21 mouse cellular contexts compared by ENCODE assay signal in genomic region chr7:139536331-139536730, GRCm38 (mm10). TPM values are rescaled to one million over a fixed set of nuclear protein-coding genes. Genes with fewer than 3 reads are reported as not detected.
A peak's percentile ranks its signal among the peaks of the same experiment; 100 is the strongest.
DNase-seq lines count a peak whose midpoint lies in the region; ATAC-seq and TF ChIP-seq lines count a peak whose summit lies in the region.
"Had no signal": no experiment of that assay in that cellular context is flagged by ENCODE, and none has a peak within 500 bp of the region (broad histone marks: within the 10 kb centered on the region; RNA-seq: fewer than 3 reads in every experiment).

No protein-coding gene starts in this region.

- no peak for ATAC-seq in heart, embryonic 11.5 days (replicated peaks; ENCODE audit: insufficient number of reproducible peaks, low FRiP score, low TSS enrichment)
- no peak for ATAC-seq in midbrain, embryonic 11.5 days (ENCODE audit: low FRiP score)
- ATAC-seq: CD4-positive, CD25-positive, alpha-beta regulatory T cell, adult 4 months; hindbrain, postnatal 0 days had no signal

- no peak overlapping the region for H3K4me2 ChIP-seq in heart, embryonic 11.5 days
- no peak overlapping the region for H3K4me2 ChIP-seq in midbrain, embryonic 11.5 days
- H3K4me2 ChIP-seq: embryonic facial prominence, embryonic 13.5 days; limb, embryonic 12.5 days; liver, embryonic 13.5 days; neural tube, embryonic 12.5 days had no signal

- no peak overlapping the region for H3K9ac ChIP-seq in heart, embryonic 11.5 days (ENCODE audit: low read depth, low read length)
- no peak overlapping the region for H3K9ac ChIP-seq in midbrain, embryonic 11.5 days (ENCODE audit: low read length)
- H3K9ac ChIP-seq: embryonic facial prominence, embryonic 13.5 days; limb, embryonic 12.5 days; liver, embryonic 13.5 days; neural tube, embryonic 12.5 days had no signal

- H3K4me3 ChIP-seq in heart, embryonic 11.5 days (ENCODE audit: low read depth, low read length): no peak overlapping the region
- no peak overlapping the region for H3K4me3 ChIP-seq in gastrocnemius, adult 2 months
- no peak overlapping the region for H3K4me3 ChIP-seq in embryonic facial prominence, embryonic 10.5 days
- H3K4me3 ChIP-seq in midbrain, embryonic 11.5 days (ENCODE audit: low read depth, low read length): no peak overlapping the region
- H3K4me3 ChIP-seq: embryonic facial prominence, embryonic 13.5 days; limb, embryonic 12.5 days; liver, embryonic 13.5 days; neural tube, embryonic 12.5 days had no signal

- no peaks in the 10 kb centered on the region for H3K9me3 ChIP-seq in heart, embryonic 11.5 days (replicated peaks; ENCODE audit: control insufficient read depth, low read length)
- H3K9me3 ChIP-seq in embryonic facial prominence, embryonic 10.5 days: no peaks in the 10 kb centered on the region
- no peaks in the 10 kb centered on the region for H3K9me3 ChIP-seq in midbrain, embryonic 11.5 days (ENCODE audit: control insufficient read depth, low read length)
- H3K9me3 ChIP-seq: embryonic facial prominence, embryonic 13.5 days; limb, embryonic 12.5 days; liver, embryonic 13.5 days; neural tube, embryonic 12.5 days had no signal

- peaks cover 6% of the 10 kb centered on the region; the same call in 1 of the 2 replicates for H3K36me3 ChIP-seq in heart, embryonic 11.5 days (ENCODE audit: control insufficient read depth, insufficient read depth, low read length)
- peaks cover 8% of the 10 kb centered on the region for H3K36me3 ChIP-seq in embryonic facial prominence, embryonic 10.5 days (replicated peaks)
- H3K36me3 ChIP-seq in midbrain, embryonic 11.5 days (ENCODE audit: control insufficient read depth, insufficient read depth, low read length): no peaks in the 10 kb centered on the region
- H3K36me3 ChIP-seq: G1E; liver, embryonic 13.5 days; neural tube, embryonic 12.5 days had no signal

- no peak for TF ChIP-seq CTCF in gastrocnemius, adult 2 months (IDR thresholded peaks at IDR 0.05)

- intact Hi-C loops in gastrocnemius, adult 2 months (cut with DNase I): no loop called here

- no peak overlapping the region for H3K27ac ChIP-seq in heart, embryonic 11.5 days (ENCODE audit: low read depth, low read length)
- no peak overlapping the region for H3K27ac ChIP-seq in gastrocnemius, adult 2 months
- H3K27ac ChIP-seq in embryonic facial prominence, embryonic 10.5 days (replicated peaks): no peak overlapping the region
- no peak overlapping the region for H3K27ac ChIP-seq in midbrain, embryonic 11.5 days (ENCODE audit: low read depth, low read length)
- H3K27ac ChIP-seq: embryonic facial prominence, embryonic 13.5 days; hindbrain, postnatal 0 days; limb, embryonic 12.5 days; liver, embryonic 13.5 days; neural tube, embryonic 12.5 days had no signal

- 83% methylated on average over 5 of the region's 5 CpGs for WGBS in heart, embryonic 11.5 days (ENCODE audit: insufficient replicate concordance)
- 81% methylated on average over 5 of the region's 5 CpGs for whole genome bisulfite sequencing in embryonic facial prominence, embryonic 10.5 days
- WGBS in midbrain, embryonic 11.5 days: 86% methylated on average over 5 of the region's 5 CpGs

- DNase-seq in adrenal gland, postnatal 10 days: peak; percentile 43
- DNase-seq in adrenal gland, postnatal 14 days: no peak
- DNase-seq in heart, adult 8-10 months (ENCODE audit: low spot score): peak; percentile 43
- DNase-seq in gastrocnemius, adult 2 months: peak; percentile 82
- peak; percentile 78 for DNase-seq in heart, postnatal 4 days
- no peak for DNase-seq in embryonic facial prominence, embryonic 10.5 days (ENCODE audit: low spot score)
- no peak for DNase-seq in midbrain, embryonic 11.5 days (ENCODE audit: low spot score, missing footprints)
- DNase-seq: kidney, adult 11 months; kidney, postnatal 14 days; liver, embryonic 13.5 days; right cerebral cortex, postnatal 14 days; thymus, postnatal 25 days had no signal

- no peaks in the 10 kb centered on the region for H3K27me3 ChIP-seq in heart, embryonic 11.5 days (ENCODE audit: control insufficient read depth, insufficient read depth, low read length)
- H3K27me3 ChIP-seq in embryonic facial prominence, embryonic 10.5 days (replicated peaks; ENCODE audit: low read depth, poor library complexity, severe bottlenecking): peaks cover 92% of the 10 kb centered on the region
- H3K27me3 ChIP-seq in midbrain, embryonic 11.5 days (ENCODE audit: control insufficient read depth, insufficient read depth, low read length): peaks cover 81% of the 10 kb centered on the region
- H3K27me3 ChIP-seq: embryonic facial prominence, embryonic 13.5 days; limb, embryonic 12.5 days; liver, embryonic 13.5 days had no signal

- H3K4me1 ChIP-seq in heart, embryonic 11.5 days (ENCODE audit: control insufficient read depth, insufficient read depth, low read length): no peaks in the 10 kb centered on the region
- peaks cover 7% of the 10 kb centered on the region for H3K4me1 ChIP-seq in embryonic facial prominence, embryonic 10.5 days
- no peaks in the 10 kb centered on the region for H3K4me1 ChIP-seq in midbrain, embryonic 11.5 days (ENCODE audit: control insufficient read depth, insufficient read depth, low read length)
- H3K4me1 ChIP-seq: embryonic facial prominence, embryonic 13.5 days; limb, embryonic 12.5 days; liver, embryonic 13.5 days had no signal

RNA-seq across cellular contexts. Expression of gene Nkx6-2, which starts 46.3 kb away (rescaled TPM):
- total RNA-seq in adrenal gland, postnatal 10 days (2021): not detected
- not detected in 2 replicates for total RNA-seq in adrenal gland, postnatal 14 days (2021)
- under 1 TPM in 2 of 4 experiments, not detected in 2; 0.19 to 0.34 TPM for total RNA-seq in heart, adult 8-10 months (2022)
- polyA plus RNA-seq in heart, embryonic 11.5 days (2014; fragmentation: Nextera tagmentation; extraction: Ambion mirVana): 0.09 and 0.34 TPM in 2 replicates
- not detected for total RNA-seq in gastrocnemius, adult 2 months (2021)
- total RNA-seq in heart, postnatal 4 days (2021): under 1 TPM in 1 of 2 experiments, not detected in 1; 0.14 TPM
- 3.8 and 15.1 TPM in 2 replicates for polyA plus RNA-seq in embryonic facial prominence, embryonic 10.5 days (2016; fragmentation: Nextera tagmentation; extraction: Ambion mirVana)
- 48.3 and 54.7 TPM in 2 replicates for polyA plus RNA-seq in midbrain, embryonic 11.5 days (2014; fragmentation: Nextera tagmentation; extraction: Ambion mirVana)
- total RNA-seq: common myeloid progenitor, adult 5-6 weeks; G1E; megakaryocyte-erythroid progenitor cell, adult 5-6 weeks had no signal
- polyA plus RNA-seq: CD4-positive, CD25-positive, alpha-beta regulatory T cell, adult 4 months; embryonic facial prominence, embryonic 13.5 days; G1E; limb, embryonic 12.5 days had no signal

Comparison
In these comparisons a context has a peak if more than half of its experiments do, and no peak if none do; other contexts are left out.
1. DNase-seq: peak in adrenal gland, postnatal 10 days (single experiment), heart, adult 8-10 months (single experiment), gastrocnemius, adult 2 months (single experiment) and heart, postnatal 4 days (single experiment); none in adrenal gland, postnatal 14 days (single experiment), embryonic facial prominence, embryonic 10.5 days (single experiment) and midbrain, embryonic 11.5 days (single experiment).